Mouse (Mus musculus) myocyte (in vitro differentiated cells): ENCODE data around the gene Tmem54.

Experiments used
- MAX ChIP-seq: IDR thresholded peaks from one replicate; pipeline ENCODE4 v1.6.1; 2011; ENCODE audit warnings: low read depth, mild to moderate bottlenecking, control low read depth
- MYOD1 ChIP-seq, 3 experiments: IDR thresholded peaks; one replicate each; pipeline ENCODE4 v1.6.1; 2011; ENCODE audit warnings: control low read depth in 2 of 3, low read depth in 2 of 3, mild to moderate bottlenecking in 2 of 3, moderate library complexity in 1 of 3; ENCODE audit not compliant: insufficient read length in 2 of 3, control insufficient read depth in 1 of 3
- MYOG ChIP-seq, 3 experiments: IDR thresholded peaks; one replicate each; pipeline ENCODE4 v1.6.1; 2011; ENCODE audit warnings: control low read depth in 2 of 3, low read depth in 2 of 3, mild to moderate bottlenecking in 2 of 3; ENCODE audit not compliant: insufficient read length in 2 of 3, control insufficient read depth in 1 of 3, insufficient read depth in 1 of 3
- POLR2A ChIP-seq: IDR thresholded peaks from one replicate; pipeline ENCODE4 v1.6.1; 2011; ENCODE audit warnings: low read depth, mild to moderate bottlenecking, control low read depth, moderate library complexity; ENCODE audit not compliant: insufficient read length
- REST ChIP-seq: IDR thresholded peaks from one replicate; pipeline ENCODE4 v1.6.1; 2011; ENCODE audit warnings: mild to moderate bottlenecking, control low read depth, moderate library complexity; ENCODE audit not compliant: insufficient read depth, insufficient read length
- SRF ChIP-seq: IDR thresholded peaks from one replicate; pipeline ENCODE4 v1.6.1; 2011; ENCODE audit warnings: low read depth; ENCODE audit not compliant: control insufficient read depth, insufficient read length

DNA sequence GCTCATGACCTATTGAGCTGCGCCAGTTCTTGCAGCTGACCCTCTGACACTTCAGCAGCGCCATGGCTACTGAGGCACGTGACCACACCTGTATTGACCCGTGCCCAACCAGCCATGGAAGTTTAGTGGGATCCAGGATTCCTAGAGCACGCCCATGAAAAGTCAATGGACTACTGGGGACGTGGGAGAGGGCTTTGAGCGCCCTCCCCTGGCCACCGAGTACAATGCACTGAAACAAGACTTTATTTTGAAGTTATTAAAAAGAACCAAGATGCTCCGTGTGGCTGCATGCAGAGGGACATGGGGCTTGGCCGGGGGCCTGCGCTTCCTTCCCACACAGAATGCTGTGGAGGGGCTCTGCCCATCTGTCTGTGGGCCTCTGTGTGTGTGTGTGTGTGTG is 6.0 kb downstream of the Tmem54 start:
- TF ChIP-seq POLR2A (no peak), REST (no peak), SRF (no peak), MYOG (IDR thresholded peaks at IDR 0.05; ENCODE audit: control insufficient read depth in 1 of 3, insufficient read depth in 1 of 3, insufficient read length in 2 of 3, low read depth in 2 of 3) (no peak), MAX (no peak), MYOD1 (IDR thresholded peaks at IDR 0.05; ENCODE audit: control insufficient read depth in 1 of 3, insufficient read length in 2 of 3, low read depth in 2 of 3) (no peak)
